Mouse (Mus musculus) thymus, adult 2 months (tissue): Measurements from ENCODE around the gene Peli2. TPM values are rescaled to one million over a fixed set of nuclear protein-coding genes. Genes with fewer than 3 reads are reported as not detected.

Experiments
- DNase-seq: peaks from one replicate; pipeline ENCODE4 v3.0.0; 2021
- H3K27ac ChIP-seq: fragments of 200-500 bp; 2 replicates; pipeline ENCODE4 v1.5.1; 2012; ENCODE audit warnings: low read length, control low read depth; ENCODE audit not compliant: control insufficient read depth, insufficient read depth
- H3K27me3 ChIP-seq: fragments of 200-500 bp; 2 replicates; pipeline ENCODE4 v1.6.1; 2012; ENCODE audit warnings: mild to moderate bottlenecking, low read length, moderate library complexity, mixed read lengths; ENCODE audit not compliant: control insufficient read depth, insufficient read depth
- H3K36me3 ChIP-seq: fragments of 200-500 bp; 2 replicates; pipeline ENCODE4 v1.6.1; 2012; ENCODE audit warnings: mild to moderate bottlenecking, low read length, moderate library complexity; ENCODE audit not compliant: control insufficient read depth, insufficient read depth
- H3K4me1 ChIP-seq: fragments of 200-500 bp; replicated peaks from 2 replicates; pipeline ENCODE4 v1.6.1; 2012; ENCODE audit warnings: low read length; ENCODE audit not compliant: control insufficient read depth, insufficient read depth
- H3K4me3 ChIP-seq: fragments of 200-500 bp; 2 replicates; pipeline ENCODE4 v1.5.1; 2012; ENCODE audit warnings: mild to moderate bottlenecking, low read length, control low read depth, moderate library complexity; ENCODE audit not compliant: control insufficient read depth, insufficient read depth
- CTCF ChIP-seq: fragments of 200-500 bp; IDR thresholded peaks from 2 replicates; pipeline ENCODE4 v1.5.1; 2012; ENCODE audit warnings: mild to moderate bottlenecking, control low read depth, low read length, moderate library complexity, borderline replicate concordance; ENCODE audit not compliant: control insufficient read depth, poor library complexity, insufficient read depth; ENCODE audit errors: extremely low read depth
- POLR2A ChIP-seq: fragments of 200-500 bp; IDR thresholded peaks from 2 replicates; pipeline ENCODE4 v1.6.1; 2012; ENCODE audit warnings: mild to moderate bottlenecking, low read length, control low read depth, moderate library complexity; ENCODE audit not compliant: control insufficient read depth, poor library complexity, insufficient read depth; ENCODE audit errors: extremely low read depth
- WGBS: fragments of 180-500 bp; shearing (Covaris S2); methylation state at CpG from one replicate; pipeline ENCODE4 v1.1.7; 2018; 5-methylcytosine and 5-hydroxymethylcytosine counted together
- polyA plus RNA-seq: library from polyadenylated mRNA; depleted of rRNA; stranded (reverse); fragments of >200 nt; gene quantifications from 2 replicates; pipeline ENCODE4 v1.2.3, GENCODE M21; 2012

Peli2 gene
- polyA plus RNA-seq, 1 experiment, result 2.8 TPM

- H3K36me3 ChIP-seq, result no peaks in the 10 kb centered on the region
These were observed 45.8 kb downstream of the Peli2 start for GRCm38 (mm10) chr14:48166396-48166795.

GRCm38 (mm10) chr14:48167020-48167419 is 46.4 kb downstream of the Peli2 start:
- DNase-seq, result no peak
- H3K4me1 ChIP-seq, result 0 out of 2 replicates have a peak, but pooled peaks cover under 1% of the 10 kb centered on the region
- H3K36me3 ChIP-seq, result no peaks in the 10 kb centered on the region
- no peak overlapping the region for H3K4me3 ChIP-seq
- no peak for TF ChIP-seq POLR2A
- no peak for TF ChIP-seq CTCF
- H3K27ac ChIP-seq, result no peak overlapping the region
- H3K27me3 ChIP-seq, result no peaks in the 10 kb centered on the region
- 88% methylated on average over 3 of the region's 3 CpGs for WGBS

More at GRCm38 (mm10) chr14:48166396-48166795, 45.8 kb downstream of the Peli2 start:
- no peak for DNase-seq
- H3K27me3 ChIP-seq, result no peaks in the 10 kb centered on the region
- no peaks in the 10 kb centered on the region for H3K4me1 ChIP-seq
- TF ChIP-seq POLR2A (no peak), CTCF (no peak)
- 98% methylated on average over 9 of the region's 9 CpGs for WGBS
- H3K4me3 ChIP-seq, result no peak overlapping the region
- no peak overlapping the region for H3K27ac ChIP-seq

- no peak overlapping the region for H3K27ac ChIP-seq
- no peaks in the 10 kb centered on the region for H3K27me3 ChIP-seq
- WGBS, result 96% methylated on average over 6 of the region's 6 CpGs
- TF ChIP-seq CTCF (no peak), POLR2A (no peak)
- H3K36me3 ChIP-seq, result no peaks in the 10 kb centered on the region
- H3K4me3 ChIP-seq, result no peak overlapping the region
- H3K4me1 ChIP-seq, result peaks cover 2% of the 10 kb centered on the region; the same call in 1 of the 2 replicates
- no peak for DNase-seq
These were observed 47.5 kb downstream of the Peli2 start for GRCm38 (mm10) chr14:48168116-48168515.

- Histone ChIP-seq H3K27ac (no peak overlapping the region), H3K27me3 (no peaks in the 10 kb centered on the region), H3K36me3 (no peaks in the 10 kb centered on the region), H3K4me3 (no peak overlapping the region), H3K4me1 (peaks cover 2% of the 10 kb centered on the region; the same call in 1 of the 2 replicates)
- no peak for TF ChIP-seq CTCF
- no peak for TF ChIP-seq POLR2A
- WGBS, result 79% methylated on average over 7 of the region's 7 CpGs
- DNase-seq, result peak; percentile 29
These were observed 49.3 kb downstream of the Peli2 start for GRCm38 (mm10) chr14:48169970-48170369.

- Histone ChIP-seq H3K4me3 (no peak overlapping the region), H3K27ac (no peak overlapping the region), H3K4me1 (peaks cover 2% of the 10 kb centered on the region; the same call in 1 of the 2 replicates), H3K36me3 (no peaks in the 10 kb centered on the region), H3K27me3 (no peaks in the 10 kb centered on the region)
- 98% methylated on average over 12 of the region's 12 CpGs for WGBS
- DNase-seq, result no peak
- TF ChIP-seq POLR2A (no peak), CTCF (no peak)
These were observed 50.6 kb downstream of the Peli2 start for GRCm38 (mm10) chr14:48171268-48171667.

GRCm38 (mm10) chr14:48172026-48172425 is 51.4 kb downstream of the Peli2 start:
- H3K4me3 ChIP-seq, result no peak overlapping the region
- no peak overlapping the region for H3K27ac ChIP-seq
- 54% methylated on average over 8 of the region's 8 CpGs for WGBS
- H3K27me3 ChIP-seq, result no peaks in the 10 kb centered on the region
- TF ChIP-seq CTCF (no peak), POLR2A (no peak)
- no peak for DNase-seq
- peaks cover 2% of the 10 kb centered on the region; the same call in 1 of the 2 replicates for H3K4me1 ChIP-seq
- H3K36me3 ChIP-seq, result no peaks in the 10 kb centered on the region

GRCm38 (mm10) chr14:48172876-48173275 is 52.3 kb downstream of the Peli2 start:
- no peaks in the 10 kb centered on the region for H3K36me3 ChIP-seq
- no peak overlapping the region for H3K27ac ChIP-seq
- 95% methylated on average over 8 of the region's 8 CpGs for WGBS

More at GRCm38 (mm10) chr14:48172876-48173275, 52.3 kb downstream of the Peli2 start:
- TF ChIP-seq POLR2A (no peak), CTCF (no peak)
- no peak for DNase-seq
- peaks cover 2% of the 10 kb centered on the region; the same call in 1 of the 2 replicates for H3K4me1 ChIP-seq
- no peak overlapping the region for H3K4me3 ChIP-seq
- no peaks in the 10 kb centered on the region for H3K27me3 ChIP-seq
